Mouse (Mus musculus) thymus, adult 2 months (tissue): Measurements from ENCODE around the gene Rtn4rl2.

Source experiments
- CTCF ChIP-seq: fragments of 200-500 bp; IDR thresholded peaks from 2 replicates; pipeline ENCODE4 v1.5.1; 2012; ENCODE audit warnings: mild to moderate bottlenecking, control low read depth, low read length, moderate library complexity, borderline replicate concordance; ENCODE audit not compliant: control insufficient read depth, poor library complexity, insufficient read depth; ENCODE audit errors: extremely low read depth
- POLR2A ChIP-seq: fragments of 200-500 bp; IDR thresholded peaks from 2 replicates; pipeline ENCODE4 v1.6.1; 2012; ENCODE audit warnings: mild to moderate bottlenecking, low read length, control low read depth, moderate library complexity; ENCODE audit not compliant: control insufficient read depth, poor library complexity, insufficient read depth; ENCODE audit errors: extremely low read depth

DNA sequence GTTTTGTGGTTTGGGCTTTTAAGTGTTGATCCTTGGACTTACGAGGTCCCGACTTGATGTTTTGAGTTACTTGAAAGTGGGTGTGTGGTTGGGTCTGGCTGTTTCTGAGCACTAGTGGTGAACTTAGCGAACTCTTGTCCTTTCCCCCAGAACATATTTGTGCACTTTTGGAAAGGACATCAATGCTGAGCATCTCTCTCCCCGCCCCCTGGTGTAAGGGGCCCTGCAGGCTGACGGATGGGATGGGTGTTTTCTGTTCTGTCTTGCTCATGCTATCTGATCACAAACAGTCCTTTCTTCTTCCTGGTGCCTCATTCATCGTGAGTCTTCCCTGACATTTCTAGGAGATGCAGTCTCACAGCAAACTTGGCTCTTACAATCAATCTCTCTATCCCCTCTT is 42.9 kb downstream of the Rtn4rl2 start:
- TF ChIP-seq CTCF (no peak), POLR2A (no peak)
